Mouse (Mus musculus): ENCODE data around the gene Fdxr. TPM values are rescaled to one million over a fixed set of nuclear protein-coding genes. Genes with fewer than 3 reads are reported as not detected.

The Fdxr gene
- polyA plus RNA-seq, 1 experiment from 2014 or later = 6.9 TPM

- DNase-seq (ENCODE audit: low spot score) (peak; percentile 91), ATAC-seq (peak; percentile 90)
- H3K9me3 ChIP-seq (ENCODE audit: low read length) = no peaks in the 10 kb centered on the region
- H3K27me3 ChIP-seq (replicated peaks; ENCODE audit: insufficient read depth, low read length) = no peaks in the 10 kb centered on the region
- H3K36me3 ChIP-seq (ENCODE audit: insufficient read depth, low read length) = no peaks in the 10 kb centered on the region
- no peak overlapping the region for H3K9ac ChIP-seq (replicated peaks; ENCODE audit: low read depth)
- H3K4me1 ChIP-seq (ENCODE audit: insufficient read depth, low read depth, low read length) = 0 out of 2 replicates have a peak, but pooled peaks cover 4% of the 10 kb centered on the region
- 42% methylated on average over 6 of the region's 6 CpGs for WGBS
- TF ChIP-seq CTCF (IDR thresholded peaks at IDR 0.05) = no peak
- peak; percentile 55 for TF ChIP-seq EP300 (IDR thresholded peaks at IDR 0.05)
- H3K4me2 ChIP-seq (replicated peaks; ENCODE audit: low read depth, low read length) = no peak overlapping the region
- H3K27ac ChIP-seq (ENCODE audit: low read length) = 0 out of 2 replicates have a peak overlapping the region, but pooled peaks have one; percentile 51
- H3K4me3 ChIP-seq (ENCODE audit: low read depth, low read length) = no peak overlapping the region
Measured at GRCm38 (mm10) chr11:115290919-115291318, 14.1 kb upstream of the Fdxr start.

- H3K4me2 ChIP-seq (replicated peaks; ENCODE audit: low read depth, low read length) = no peak overlapping the region
- H3K9ac ChIP-seq (replicated peaks; ENCODE audit: low read depth) = no peak overlapping the region
- H3K4me3 ChIP-seq (ENCODE audit: low read depth, low read length) = no peak overlapping the region
- no peak for DNase-seq (ENCODE audit: low spot score)
- TF ChIP-seq EP300 (IDR thresholded peaks at IDR 0.05) (no peak), CTCF (IDR thresholded peaks at IDR 0.05) (no peak)
- no peaks in the 10 kb centered on the region for H3K27me3 ChIP-seq (replicated peaks; ENCODE audit: insufficient read depth, low read length)
- ATAC-seq = no peak
- peak overlapping the region; percentile 51 for H3K27ac ChIP-seq (ENCODE audit: low read length)
- H3K36me3 ChIP-seq (ENCODE audit: insufficient read depth, low read length) = no peaks in the 10 kb centered on the region
- 0 out of 2 replicates have a peak, but pooled peaks cover 4% of the 10 kb centered on the region for H3K4me1 ChIP-seq (ENCODE audit: insufficient read depth, low read depth, low read length)
- 90% methylated on average over 1 of the region's 1 CpGs for WGBS
- no peaks in the 10 kb centered on the region for H3K9me3 ChIP-seq (ENCODE audit: low read length)
Measured at GRCm38 (mm10) chr11:115290314-115290713, 13.5 kb upstream of the Fdxr start.

- H3K4me2 ChIP-seq (replicated peaks; ENCODE audit: low read depth, low read length) = no peak overlapping the region
- no peak overlapping the region for H3K4me3 ChIP-seq (ENCODE audit: low read depth, low read length)
- DNase-seq (ENCODE audit: low spot score) (peak; percentile 36), ATAC-seq (no peak)
- no peak overlapping the region for H3K9ac ChIP-seq (replicated peaks; ENCODE audit: low read depth)
- no peaks in the 10 kb centered on the region for H3K9me3 ChIP-seq (ENCODE audit: low read length)
- no peak for TF ChIP-seq EP300 (IDR thresholded peaks at IDR 0.05)
- TF ChIP-seq CTCF (IDR thresholded peaks at IDR 0.05) = no peak
- WGBS = 61% methylated on average over 8 of the region's 8 CpGs
- H3K36me3 ChIP-seq (ENCODE audit: insufficient read depth, low read length) = no peaks in the 10 kb centered on the region
- H3K4me1 ChIP-seq (ENCODE audit: insufficient read depth, low read depth, low read length) = 0 out of 2 replicates have a peak, but pooled peaks cover 4% of the 10 kb centered on the region
- no peaks in the 10 kb centered on the region for H3K27me3 ChIP-seq (replicated peaks; ENCODE audit: insufficient read depth, low read length)
- no peak overlapping the region for H3K27ac ChIP-seq (ENCODE audit: low read length)
Measured at GRCm38 (mm10) chr11:115289885-115290284, 13.0 kb upstream of the Fdxr start.

- no peak overlapping the region for H3K4me3 ChIP-seq (ENCODE audit: low read depth, low read length)
- TF ChIP-seq CTCF (IDR thresholded peaks at IDR 0.05) = no peak
- no peak for TF ChIP-seq EP300 (IDR thresholded peaks at IDR 0.05)
- H3K9ac ChIP-seq (replicated peaks; ENCODE audit: low read depth) = no peak overlapping the region
- DNase-seq (ENCODE audit: low spot score) (no peak), ATAC-seq (no peak)
- H3K27ac ChIP-seq (ENCODE audit: low read length) = no peak overlapping the region
- H3K4me2 ChIP-seq (replicated peaks; ENCODE audit: low read depth, low read length) = no peak overlapping the region
- WGBS = 86% methylated on average over 2 of the region's 2 CpGs
- no peaks in the 10 kb centered on the region for H3K9me3 ChIP-seq (ENCODE audit: low read length)
- H3K36me3 ChIP-seq (ENCODE audit: insufficient read depth, low read length) = no peaks in the 10 kb centered on the region
- H3K4me1 ChIP-seq (ENCODE audit: insufficient read depth, low read depth, low read length) = 0 out of 2 replicates have a peak, but pooled peaks cover 4% of the 10 kb centered on the region
- no peaks in the 10 kb centered on the region for H3K27me3 ChIP-seq (replicated peaks; ENCODE audit: insufficient read depth, low read length)
Measured at GRCm38 (mm10) chr11:115288305-115288704, 11.5 kb upstream of the Fdxr start.

GRCm38 (mm10) chr11:115287386-115287785 lies 10.5 kb upstream of the Fdxr start:
- H3K4me1 ChIP-seq (ENCODE audit: insufficient read depth, low read depth, low read length) = 0 out of 2 replicates have a peak, but pooled peaks cover 4% of the 10 kb centered on the region
- H3K9ac ChIP-seq (replicated peaks; ENCODE audit: low read depth) = no peak overlapping the region
- H3K36me3 ChIP-seq (ENCODE audit: insufficient read depth, low read length) = no peaks in the 10 kb centered on the region
- TF ChIP-seq EP300 (IDR thresholded peaks at IDR 0.05) (no peak), CTCF (IDR thresholded peaks at IDR 0.05) (no peak)
- WGBS = 84% methylated on average over 5 of the region's 5 CpGs
- H3K27ac ChIP-seq (ENCODE audit: low read length) = no peak overlapping the region
- H3K4me2 ChIP-seq (replicated peaks; ENCODE audit: low read depth, low read length) = no peak overlapping the region
- no peaks in the 10 kb centered on the region for H3K9me3 ChIP-seq (ENCODE audit: low read length)
- H3K4me3 ChIP-seq (ENCODE audit: low read depth, low read length) = no peak overlapping the region
- ATAC-seq = no peak
- no peak for DNase-seq (ENCODE audit: low spot score)
- no peaks in the 10 kb centered on the region for H3K27me3 ChIP-seq (replicated peaks; ENCODE audit: insufficient read depth, low read length)

GRCm38 (mm10) chr11:115286201-115286993 lies 9.5 kb upstream of the Fdxr start:
- no peak overlapping the region for H3K27ac ChIP-seq (ENCODE audit: low read length)
- no peak overlapping the region for H3K4me2 ChIP-seq (replicated peaks; ENCODE audit: low read depth, low read length)
- H3K4me3 ChIP-seq (ENCODE audit: low read depth, low read length) = no peak overlapping the region
- 69% methylated on average over 19 of the region's 19 CpGs for WGBS
- ATAC-seq (no peak), DNase-seq (ENCODE audit: low spot score) (no peak)
- no peaks in the 10 kb centered on the region for H3K27me3 ChIP-seq (replicated peaks; ENCODE audit: insufficient read depth, low read length)
- 0 out of 2 replicates have a peak, but pooled peaks cover under 1% of the 10 kb centered on the region for H3K4me1 ChIP-seq (ENCODE audit: insufficient read depth, low read depth, low read length)
- H3K9ac ChIP-seq (replicated peaks; ENCODE audit: low read depth) = no peak overlapping the region
- no peaks in the 10 kb centered on the region for H3K36me3 ChIP-seq (ENCODE audit: insufficient read depth, low read length)
- TF ChIP-seq EP300 (IDR thresholded peaks at IDR 0.05) (no peak), CTCF (IDR thresholded peaks at IDR 0.05) (no peak)
- no peaks in the 10 kb centered on the region for H3K9me3 ChIP-seq (ENCODE audit: low read length)
